Mouse (Mus musculus) heart, embryonic 16.5 days (tissue): ENCODE measurements at regions not wholly inside any gene's neighbourhood (a gene's known extent, or its start where the extent isn't known, plus 50 kb on each side); places are given as distances from the start of the nearest gene placed in this dataset.
"Not testable (repeated sequence)": the region's sequence is repeated elsewhere in the genome, so short reads cannot be mapped to it uniquely, and the experiment has no call there.

Experiments used
- ATAC-seq: fragments of 200-750 bp; cut with Nextera tagmentation; replicated peaks from 2 replicates; pipeline ENCODE4 v1.8.0; 2017; ENCODE audit warnings: moderate number of reproducible peaks; ENCODE audit not compliant: insufficient read depth, low FRiP score; ENCODE audit errors: extremely low read depth
- H3K27ac ChIP-seq: fragments of 300-500 bp; sonication (generic); 2 replicates; pipeline ENCODE4 v1.5.1; 2014; ENCODE audit warnings: mild to moderate bottlenecking, low read length, control low read depth, moderate library complexity
- H3K27me3 ChIP-seq: fragments of 300-500 bp; sonication (generic); 2 replicates; pipeline ENCODE4 v1.6.1; 2014; ENCODE audit warnings: low read length, mixed read lengths; ENCODE audit not compliant: control insufficient read depth, insufficient read depth
- H3K36me3 ChIP-seq: fragments of 300-500 bp; sonication (generic); 2 replicates; pipeline ENCODE4 v1.6.1; 2014; ENCODE audit not compliant: control insufficient read depth, insufficient read depth
- H3K4me1 ChIP-seq: fragments of 300-500 bp; sonication (generic); 2 replicates; pipeline ENCODE4 v1.6.1; 2014; ENCODE audit warnings: low read length, mixed read lengths; ENCODE audit not compliant: control insufficient read depth, insufficient read depth
- H3K4me2 ChIP-seq: fragments of 300-500 bp; sonication (generic); 2 replicates; pipeline ENCODE4 v1.6.1; 2014; ENCODE audit warnings: low read depth, mild to moderate bottlenecking, control low read depth, low read length
- H3K4me3 ChIP-seq: fragments of 300-500 bp; sonication (generic); 2 replicates; pipeline ENCODE4 v1.5.1; 2014; ENCODE audit warnings: mild to moderate bottlenecking, control low read depth, low read length
- H3K9ac ChIP-seq: fragments of 300-500 bp; sonication (generic); 2 replicates; pipeline ENCODE4 v1.6.1; 2014; ENCODE audit warnings: low read length, control low read depth
- H3K9me3 ChIP-seq: fragments of 300-500 bp; sonication (generic); replicated peaks from 2 replicates; pipeline ENCODE4 v1.6.1; 2016; ENCODE audit warnings: low read length; ENCODE audit not compliant: control insufficient read depth
- WGBS: fragments of 180-500 bp; shearing (Covaris S2); extraction: QIAGEN DNeasy Blood & Tissue Kit; methylation state at CpG from one replicate; pipeline ENCODE4 v1.1.7; 2014; 5-methylcytosine and 5-hydroxymethylcytosine counted together

DNA sequence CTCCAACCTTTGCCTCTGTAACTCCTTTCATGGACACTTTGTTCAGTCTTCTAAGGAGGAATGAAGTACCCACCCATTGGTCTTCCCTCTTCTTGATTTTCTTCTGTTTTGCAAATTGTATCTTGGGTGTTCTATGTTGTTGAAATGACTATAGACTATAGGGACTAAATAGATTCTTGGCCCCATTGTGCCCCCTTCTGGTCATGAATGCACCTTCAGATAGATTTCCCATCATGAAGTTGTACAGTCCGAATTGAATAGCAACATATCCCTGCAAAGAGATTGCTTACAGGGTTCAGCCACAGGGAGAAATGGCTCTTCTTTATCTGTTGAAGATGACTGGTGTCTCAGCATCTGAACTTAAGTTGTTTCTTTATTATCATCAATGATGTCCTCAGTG, 817.6 kb upstream of the Zfp386 start:
- H3K4me3 ChIP-seq: no peak overlapping the region
- H3K36me3 ChIP-seq: no peaks in the 10 kb centered on the region
- 0 out of 2 replicates have a peak, but pooled peaks cover 4% of the 10 kb centered on the region for H3K9me3 ChIP-seq
- 53% methylated on average over 1 of the region's 1 CpGs for WGBS
- no peak overlapping the region for H3K27ac ChIP-seq
- H3K27me3 ChIP-seq: no peaks in the 10 kb centered on the region
- H3K4me1 ChIP-seq: no peaks in the 10 kb centered on the region
- H3K4me2 ChIP-seq: no peak overlapping the region
- ATAC-seq: no peak
- H3K9ac ChIP-seq: no peak overlapping the region

DNA sequence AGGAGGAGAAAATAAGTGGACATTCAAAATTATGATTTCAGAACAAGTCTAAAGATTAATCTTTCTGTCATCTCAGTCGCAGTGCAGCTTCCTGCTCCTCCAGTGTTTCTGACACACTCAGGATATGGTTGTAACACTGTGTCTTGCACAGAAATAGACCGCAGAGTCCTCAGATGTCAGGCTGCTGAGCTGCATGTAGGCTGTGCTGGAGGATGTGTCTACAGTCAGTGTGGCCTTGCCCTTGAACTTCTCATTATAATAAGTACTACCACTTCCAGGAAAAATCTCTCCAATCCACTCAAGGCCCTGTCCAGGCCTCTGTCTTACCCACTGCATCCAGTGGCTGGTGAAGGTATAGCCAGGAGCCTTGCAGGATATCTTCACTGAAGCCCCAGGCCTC, 804.9 kb upstream of the Zfp386 start:
- not testable (repeated sequence) for H3K9me3 ChIP-seq, H3K9ac ChIP-seq, H3K27me3 ChIP-seq, H3K27ac ChIP-seq, H3K4me3 ChIP-seq, ATAC-seq, H3K4me1 ChIP-seq, H3K36me3 ChIP-seq, H3K4me2 ChIP-seq
- 62% methylated on average over 2 of the region's 2 CpGs for WGBS

DNA sequence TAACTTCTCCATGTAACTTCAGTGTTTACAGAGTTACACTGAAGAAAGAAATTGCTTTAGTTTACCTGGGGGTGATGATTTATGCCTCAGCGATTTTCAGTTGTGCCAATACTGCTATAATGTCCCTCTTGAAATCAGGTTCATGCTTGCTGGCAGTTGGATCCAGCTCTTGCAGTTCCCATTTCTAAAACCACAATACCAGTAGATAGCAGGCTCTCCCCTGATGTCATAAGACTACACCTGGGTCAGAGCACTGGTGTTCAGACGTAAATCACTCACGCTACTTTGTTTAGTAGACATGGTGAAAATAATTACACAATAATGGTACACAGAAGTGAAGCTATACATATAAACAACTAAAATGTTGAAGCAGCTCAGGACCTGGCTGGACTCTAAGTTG, 800.2 kb upstream of the Zfp386 start:
- not testable (repeated sequence) for H3K36me3 ChIP-seq, H3K27me3 ChIP-seq, ATAC-seq, H3K27ac ChIP-seq, H3K4me3 ChIP-seq, H3K4me1 ChIP-seq, H3K4me2 ChIP-seq, H3K9me3 ChIP-seq, H3K9ac ChIP-seq
- WGBS: 86% methylated on average over 3 of the region's 3 CpGs

DNA sequence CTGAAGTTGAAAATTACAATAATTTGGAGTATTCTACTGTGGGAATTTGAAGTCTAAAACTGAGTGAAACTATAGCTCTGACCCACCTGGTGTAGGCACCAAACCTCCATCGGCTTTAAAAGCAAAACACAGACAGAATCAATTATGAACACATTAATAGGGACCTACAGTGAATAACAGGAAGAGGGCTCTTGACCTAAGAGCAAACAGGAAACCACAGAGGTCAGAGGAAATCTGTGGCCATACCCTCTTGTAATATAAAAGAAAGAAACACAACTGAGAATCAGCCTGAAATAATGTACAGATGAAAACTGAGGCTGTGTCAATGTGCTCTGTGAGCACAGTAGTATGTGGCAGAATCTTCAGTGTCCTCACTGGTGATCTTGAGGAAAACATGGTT, 789.7 kb upstream of the Zfp386 start:
- H3K36me3 ChIP-seq: no peaks in the 10 kb centered on the region
- H3K4me3 ChIP-seq: no peak overlapping the region
- no peak overlapping the region for H3K27ac ChIP-seq
- no peak overlapping the region for H3K4me2 ChIP-seq
- 43% methylated on average over 1 of the region's 1 CpGs for WGBS
- no peaks in the 10 kb centered on the region for H3K4me1 ChIP-seq
- H3K9me3 ChIP-seq: peaks cover 10% of the 10 kb centered on the region; the same call in 1 of the 2 replicates
- no peak for ATAC-seq
- H3K9ac ChIP-seq: no peak overlapping the region
- no peaks in the 10 kb centered on the region for H3K27me3 ChIP-seq

DNA sequence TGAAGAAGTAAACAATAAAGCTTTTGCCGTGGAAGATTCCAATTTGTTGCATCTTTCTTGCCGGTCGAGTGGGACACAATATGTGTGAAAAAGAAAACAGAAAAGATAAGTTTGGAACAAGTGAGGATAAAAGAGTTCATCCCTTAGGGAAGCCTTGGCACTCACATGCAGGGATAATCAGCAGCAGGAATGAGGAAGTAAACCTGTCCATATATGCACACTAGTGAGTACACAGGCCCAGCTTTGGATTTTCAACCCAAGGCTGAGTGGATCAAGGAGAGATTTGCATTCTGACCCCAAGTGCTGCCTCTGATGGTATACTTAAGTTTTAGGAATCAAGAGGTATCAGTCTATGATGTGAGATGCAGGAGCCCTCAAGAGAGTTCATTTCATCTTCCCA, 788.8 kb upstream of the Zfp386 start:
- Histone ChIP-seq H3K27ac (no peak overlapping the region), H3K9me3 (peaks cover 10% of the 10 kb centered on the region; the same call in 1 of the 2 replicates), H3K9ac (no peak overlapping the region), H3K4me2 (no peak overlapping the region), H3K4me3 (no peak overlapping the region), H3K36me3 (no peaks in the 10 kb centered on the region), H3K27me3 (no peaks in the 10 kb centered on the region), H3K4me1 (no peaks in the 10 kb centered on the region)
- WGBS: 78% methylated on average over 3 of the region's 3 CpGs
- ATAC-seq: no peak

DNA sequence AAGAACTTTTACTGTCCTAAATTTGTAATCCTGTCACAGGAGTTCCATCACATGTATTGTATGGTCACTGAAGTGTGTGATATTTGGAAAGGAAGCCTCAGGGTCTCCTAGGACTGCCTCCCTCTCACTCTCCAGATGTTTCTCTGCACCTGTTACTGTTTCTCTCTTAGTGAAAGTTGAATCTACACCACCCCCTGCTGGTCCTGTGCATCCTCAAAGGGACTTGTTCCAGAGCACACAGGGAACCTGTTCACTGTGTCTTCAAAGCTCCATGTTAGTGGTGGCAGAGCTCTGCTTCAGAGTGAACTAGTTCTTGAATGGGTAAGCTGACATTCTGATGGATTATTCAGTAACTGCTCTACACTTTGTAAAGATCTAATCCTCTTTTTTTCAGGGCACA, 785.1 kb upstream of the Zfp386 start:
- H3K36me3 ChIP-seq, H3K27ac ChIP-seq, H3K27me3 ChIP-seq, H3K4me1 ChIP-seq, H3K4me3 ChIP-seq, H3K4me2 ChIP-seq, H3K9ac ChIP-seq, H3K9me3 ChIP-seq, ATAC-seq: not testable (repeated sequence)

DNA sequence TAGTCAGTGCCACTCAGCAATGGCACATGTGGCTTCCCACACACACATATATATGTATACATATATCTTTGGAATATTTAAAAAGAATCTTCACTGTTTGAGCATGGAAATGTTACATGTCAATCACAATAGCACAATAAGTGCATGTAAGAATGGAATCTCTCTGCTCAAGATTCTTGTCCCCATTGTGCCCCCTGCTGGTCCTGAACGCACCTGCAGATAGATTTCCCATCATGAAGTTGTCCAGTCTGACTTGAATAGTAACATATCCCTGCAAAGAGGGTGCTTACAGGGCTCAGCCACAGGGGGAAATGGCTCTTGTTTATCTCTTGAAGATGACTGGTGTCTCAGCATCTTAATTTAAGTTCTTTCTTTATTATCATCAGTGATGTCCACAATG, 770.8 kb upstream of the Zfp386 start:
- H3K9ac ChIP-seq, H3K4me2 ChIP-seq, H3K9me3 ChIP-seq, H3K4me1 ChIP-seq, H3K27ac ChIP-seq, H3K4me3 ChIP-seq, H3K36me3 ChIP-seq, ATAC-seq, H3K27me3 ChIP-seq: not testable (repeated sequence)
- 50% methylated on average over 1 of the region's 1 CpGs for WGBS

DNA sequence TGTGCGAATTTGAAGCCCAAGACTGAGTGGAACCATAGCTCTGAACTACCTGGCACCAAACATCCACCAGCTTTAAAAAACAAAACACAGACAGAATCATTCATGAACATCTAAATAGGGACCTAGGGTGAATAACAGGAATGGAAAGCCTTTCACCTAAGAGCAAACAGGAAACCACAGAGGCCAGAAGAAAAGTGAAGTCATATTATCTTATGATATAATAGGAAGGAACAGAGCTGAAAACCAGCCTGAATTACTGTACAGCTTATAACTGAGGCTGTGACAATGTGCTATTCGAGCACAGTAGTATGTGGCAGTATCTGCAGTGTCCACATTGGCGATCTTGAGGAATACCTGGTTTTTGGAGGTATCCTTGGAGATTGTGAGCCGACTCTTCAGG, 753.8 kb upstream of the Zfp386 start:
- not testable (repeated sequence) for H3K9me3 ChIP-seq, H3K9ac ChIP-seq, H3K27me3 ChIP-seq, H3K4me3 ChIP-seq, H3K36me3 ChIP-seq, H3K4me2 ChIP-seq, H3K4me1 ChIP-seq, ATAC-seq, H3K27ac ChIP-seq
- WGBS: 52% methylated on average over 4 of the region's 4 CpGs

DNA sequence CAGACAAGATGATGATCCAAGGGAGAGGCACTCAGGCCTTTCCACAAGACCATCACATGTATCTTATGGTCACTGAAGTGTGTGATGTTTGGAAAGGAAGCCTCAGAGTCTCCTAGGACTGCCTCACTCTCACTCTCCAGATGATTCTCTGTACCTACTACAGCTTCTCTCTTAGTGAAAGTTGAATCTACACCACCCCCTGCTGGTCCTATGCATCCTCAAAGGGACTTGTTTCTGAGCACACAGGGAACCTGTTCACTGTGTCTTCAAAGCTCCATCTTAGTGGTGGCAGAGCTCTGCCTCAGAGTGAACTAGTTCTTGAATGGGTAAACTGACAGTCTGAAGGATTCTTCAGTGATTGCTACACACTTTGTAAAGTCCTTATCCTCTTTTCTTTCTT, 749.5 kb upstream of the Zfp386 start:
- H3K9me3 ChIP-seq, H3K27ac ChIP-seq, H3K9ac ChIP-seq, H3K4me3 ChIP-seq, H3K27me3 ChIP-seq, H3K4me1 ChIP-seq, H3K4me2 ChIP-seq, H3K36me3 ChIP-seq, ATAC-seq: not testable (repeated sequence)

DNA sequence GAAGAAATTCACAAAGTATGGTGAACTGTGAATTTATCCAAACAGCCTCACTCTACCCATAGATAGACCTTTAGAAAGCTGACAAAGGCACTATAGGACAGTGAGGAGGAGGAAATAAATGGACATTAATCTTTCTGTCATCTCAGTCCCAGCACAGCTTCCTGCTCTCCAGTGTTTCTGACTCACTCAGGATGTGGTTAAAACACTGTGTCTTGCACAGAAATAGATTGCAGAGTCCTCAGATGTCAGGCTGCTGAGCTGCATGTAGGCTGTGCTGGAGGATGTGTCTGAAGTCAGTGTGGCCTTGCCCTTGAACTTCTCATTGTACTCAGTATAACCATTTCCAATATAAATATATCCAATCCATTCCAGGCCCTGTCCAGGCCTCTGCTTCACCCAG, 735.6 kb upstream of the Zfp386 start:
- H3K4me1 ChIP-seq: no peaks in the 10 kb centered on the region
- H3K27me3 ChIP-seq: no peaks in the 10 kb centered on the region
- no peaks in the 10 kb centered on the region for H3K36me3 ChIP-seq
- peaks cover 2% of the 10 kb centered on the region; the same call in 1 of the 2 replicates for H3K9me3 ChIP-seq
- no peak overlapping the region for H3K9ac ChIP-seq
- no peak overlapping the region for H3K27ac ChIP-seq
- H3K4me3 ChIP-seq: no peak overlapping the region
- no peak overlapping the region for H3K4me2 ChIP-seq
- no peak for ATAC-seq
